Mouse (Mus musculus): Measurements from ENCODE around the gene Gm21731.
A peak's percentile ranks its signal among the peaks of the same experiment; 100 is the strongest.
"Not testable (repeated sequence)": the region's sequence is repeated elsewhere in the genome, so short reads cannot be mapped to it uniquely, and the experiment has no call there.

The Gm21731 gene

DNA sequence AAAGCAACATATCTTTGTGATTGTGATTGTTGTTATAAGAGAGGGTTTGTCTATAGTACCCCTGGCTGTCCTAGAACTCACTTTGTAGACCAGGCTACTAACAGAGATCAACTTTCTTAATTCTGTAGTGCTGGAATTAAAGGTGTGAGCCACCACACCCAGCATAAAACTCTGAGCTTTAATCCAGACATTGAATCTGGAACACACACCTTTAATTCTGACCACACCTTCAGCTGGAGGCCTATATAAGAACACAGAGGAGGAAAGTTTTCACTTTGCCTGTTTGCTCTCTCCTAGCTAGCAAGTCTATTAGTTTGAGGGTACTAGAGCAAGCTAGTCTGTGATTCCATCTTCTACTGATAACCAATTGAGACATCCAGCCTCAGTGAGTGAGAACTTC lies at the start of gene Gm21731:
Gene Gm21731, plus strand, starts transcription at position 301 of the 400 bp plus-strand sequence.
- not testable (repeated sequence) for DNase-seq

- not testable (repeated sequence) for DNase-seq
These were observed 42.6 kb upstream of the Gm21731 start for GRCm38 (mm10) chr13:120196189-120196821.

DNA sequence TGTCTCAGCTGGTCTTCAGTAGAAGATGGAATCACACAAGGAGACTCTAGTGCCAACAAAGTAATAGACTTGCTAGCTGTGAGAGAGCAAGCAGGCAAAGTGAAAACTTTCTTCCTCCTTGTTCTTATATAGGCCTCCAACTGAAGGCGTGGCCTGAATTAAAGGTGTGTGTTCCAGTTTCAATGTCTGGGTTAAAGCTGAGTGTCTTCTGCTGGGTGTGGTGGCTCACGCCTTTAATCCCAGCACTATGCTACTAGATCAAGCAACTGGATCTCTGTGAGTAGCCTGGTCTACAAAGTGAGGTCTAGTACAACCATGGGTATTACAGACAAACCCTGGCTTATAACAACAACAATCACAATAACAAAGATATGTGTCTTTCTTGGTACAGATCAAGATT lies 23.1 kb upstream of the Gm21731 start, which contains the start of gene Gm21762:
Gene Gm21762, minus strand, starts transcription at position 101 of the 400 bp plus-strand sequence.
- not testable (repeated sequence) for DNase-seq

DNA sequence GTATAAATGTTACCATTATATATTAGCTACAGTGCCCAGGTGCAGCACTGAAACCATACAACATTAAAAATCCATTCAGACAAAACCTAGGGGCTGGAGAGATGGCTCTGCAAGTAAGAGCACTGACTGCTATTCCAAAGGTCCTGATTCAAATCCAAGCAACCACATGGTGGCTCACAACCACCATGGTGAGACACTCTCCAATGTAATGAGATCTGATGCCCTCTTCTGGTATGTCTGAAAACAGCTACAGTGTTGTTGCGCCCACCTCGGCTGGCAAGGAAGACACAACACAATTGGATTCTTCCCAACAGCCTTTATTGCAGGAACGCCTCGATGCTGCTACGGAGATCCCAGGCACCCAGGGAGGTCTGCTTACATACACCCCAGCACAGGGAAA lies 18.0 kb upstream of the Gm21731 start:
- DNase-seq = not testable (repeated sequence)

DNA sequence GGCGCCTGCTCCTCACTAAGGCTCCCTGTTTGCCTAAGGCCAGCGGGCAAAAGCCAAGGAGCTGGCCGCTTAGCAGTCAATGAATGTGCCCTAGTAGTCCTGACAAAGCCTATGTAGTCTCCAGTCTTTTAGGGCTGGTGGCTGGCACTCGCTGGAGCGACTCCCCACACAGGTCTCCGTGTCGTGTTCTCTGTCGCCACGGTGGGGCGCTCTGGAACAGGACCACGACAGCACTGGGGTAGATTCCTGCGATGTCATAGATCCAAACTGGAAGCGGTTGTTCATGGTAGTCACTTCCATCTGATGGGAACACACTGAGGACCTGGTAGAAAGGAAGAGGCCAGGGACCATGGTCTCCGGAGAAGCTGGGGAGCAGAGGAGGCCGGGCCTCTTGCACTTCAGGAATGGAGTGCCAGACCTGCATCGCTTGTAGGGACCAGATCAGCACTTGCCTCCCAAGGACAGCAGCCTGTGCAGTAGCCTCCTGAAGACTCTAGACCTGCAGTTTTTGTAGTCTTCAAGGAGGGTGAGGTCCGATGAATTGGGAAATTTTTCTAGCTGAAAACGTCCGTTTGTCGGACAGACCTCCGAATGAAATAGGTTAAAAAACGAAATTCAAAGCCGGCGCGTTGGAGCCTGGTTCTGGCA lies 15.8 kb upstream of the Gm21731 start:
- DNase-seq = not testable (repeated sequence)

DNA sequence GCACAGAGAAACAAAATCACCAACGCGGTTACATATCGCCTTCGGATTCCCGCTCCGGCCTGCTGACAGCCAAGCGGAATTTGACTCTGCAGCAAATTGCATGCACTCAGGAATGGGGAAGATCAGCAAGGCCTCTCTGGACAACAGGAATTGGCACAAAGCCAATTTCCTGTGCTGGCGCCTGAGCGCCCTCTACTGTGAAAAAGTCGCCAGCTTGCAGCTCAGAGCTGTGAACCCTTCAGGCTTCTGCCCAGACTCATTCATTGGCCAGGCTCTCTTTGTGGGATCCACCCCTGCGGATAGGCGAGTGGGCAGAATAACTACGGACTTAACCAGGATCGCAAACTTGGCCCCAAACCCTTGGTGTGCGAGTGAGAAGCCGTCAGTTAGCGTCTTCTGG lies 7.1 kb upstream of the Gm21731 start:
- DNase-seq = not testable (repeated sequence)

DNA sequence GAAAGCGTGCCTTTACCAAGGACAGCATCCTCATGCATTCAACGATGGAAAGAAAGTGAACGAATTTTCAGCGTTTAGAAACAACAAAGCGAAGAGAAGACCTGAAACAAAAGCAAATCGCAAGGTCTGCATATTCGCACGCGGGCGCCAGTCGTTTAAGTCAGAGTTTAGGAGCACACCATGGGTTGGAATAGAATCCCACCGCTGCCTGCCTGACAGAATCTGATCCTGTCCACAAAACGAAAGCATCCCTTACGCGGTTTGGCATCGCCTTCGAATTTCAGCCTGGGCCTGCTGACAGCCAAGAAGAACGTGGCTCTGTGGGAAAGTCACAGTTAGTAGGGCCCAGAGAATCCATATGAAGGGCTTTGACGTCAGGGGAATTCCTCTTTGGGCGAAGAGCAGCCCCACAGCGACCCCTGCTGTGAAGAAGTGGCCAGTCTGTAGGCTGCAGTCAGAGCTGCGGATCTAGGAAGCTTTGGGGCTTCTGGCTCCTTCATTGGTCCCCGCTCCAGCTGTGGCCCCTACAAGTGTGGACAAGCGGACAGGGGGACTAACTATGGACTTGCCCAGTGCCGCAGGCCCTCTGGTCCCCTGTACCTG lies 6.4 kb upstream of the Gm21731 start:
- peak in 1 of 2 experiments; percentile 14 for DNase-seq

DNA sequence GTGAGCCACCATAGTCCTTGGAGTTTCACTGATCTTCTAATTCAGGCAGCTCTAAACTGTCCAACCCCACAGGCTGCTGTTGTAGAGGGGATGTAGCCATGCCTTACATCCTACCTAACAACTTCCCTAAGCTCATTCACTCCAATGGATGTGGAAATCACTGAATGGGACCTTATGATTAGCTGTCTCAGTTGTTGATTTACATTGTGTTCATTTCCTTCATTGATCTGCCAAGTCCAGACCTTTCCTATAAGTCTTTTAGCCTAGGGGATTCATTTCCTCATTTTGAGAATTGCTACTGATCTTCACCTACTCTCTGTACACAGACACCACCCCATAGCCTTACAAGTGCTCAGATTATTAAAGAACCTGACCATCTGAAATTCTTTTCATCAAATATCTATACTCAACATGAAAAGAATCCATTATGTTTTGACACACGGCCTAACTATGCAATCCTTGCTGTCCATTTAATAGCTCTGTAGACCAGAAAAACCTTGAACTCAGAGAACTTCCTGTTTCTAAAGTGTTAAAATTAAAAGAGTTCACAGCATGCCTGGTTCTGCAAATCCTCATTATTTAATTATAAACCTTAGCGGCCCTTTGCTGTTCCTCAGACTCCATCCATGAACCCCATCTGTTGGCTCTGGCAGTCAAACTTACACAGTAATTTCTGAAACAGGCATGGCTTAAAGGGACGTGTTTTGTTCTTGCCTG lies 12.5 kb downstream of the Gm21731 start:
- DNase-seq = not testable (repeated sequence)

- peak in 1 of 2 experiments; percentile 14 for DNase-seq
These were observed 20.1 kb downstream of the Gm21731 start for GRCm38 (mm10) chr13:120258817-120259658.

DNA sequence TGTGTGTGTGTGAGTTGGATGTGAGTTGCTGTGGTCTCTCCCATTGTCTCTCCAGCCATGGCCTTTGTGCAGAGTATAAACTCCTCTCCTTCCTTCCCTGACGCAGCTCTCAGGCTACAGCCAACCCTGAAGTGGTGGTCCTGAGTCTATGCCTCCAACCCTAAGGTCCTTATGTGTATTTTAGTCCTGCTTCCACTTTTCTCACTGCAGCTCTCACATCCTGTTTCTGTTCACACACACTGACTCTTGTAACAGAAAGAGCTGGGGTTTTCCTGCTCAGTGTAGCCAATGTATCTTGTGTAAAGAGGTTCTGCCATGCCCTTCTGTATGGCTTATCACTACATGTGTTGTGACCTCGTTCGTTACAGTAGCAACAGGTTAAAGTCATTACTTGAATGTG lies 20.8 kb downstream of the Gm21731 start:
- DNase-seq = peak in 1 of 2 experiments; percentile 21

DNA sequence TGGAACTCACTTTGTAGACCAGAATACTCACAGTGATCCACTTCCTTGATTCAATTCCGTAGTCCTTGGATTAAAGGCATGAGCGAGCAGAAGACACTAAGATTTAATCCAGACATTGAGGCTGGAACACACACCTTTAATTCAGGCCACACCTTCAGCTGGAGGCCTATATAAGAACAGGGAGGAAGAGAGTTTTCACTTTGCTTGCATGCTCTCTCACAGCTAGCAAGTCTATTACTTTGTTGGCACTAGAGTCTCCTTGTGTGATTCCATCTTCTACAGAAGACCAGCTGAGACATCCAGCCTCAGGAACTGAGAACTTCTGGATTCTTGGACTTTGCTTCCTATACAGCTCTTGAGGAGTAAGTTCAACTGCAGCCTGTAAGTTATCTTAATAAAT lies 24.0 kb downstream of the Gm21731 start, which contains the start of gene AF067061:
Gene AF067061, plus strand, starts transcription at position 245 of the 400 bp plus-strand sequence.
- DNase-seq = not testable (repeated sequence)

- DNase-seq = not testable (repeated sequence)
These were observed 38.9 kb downstream of the Gm21731 start for GRCm38 (mm10) chr13:120277837-120278236.

DNA sequence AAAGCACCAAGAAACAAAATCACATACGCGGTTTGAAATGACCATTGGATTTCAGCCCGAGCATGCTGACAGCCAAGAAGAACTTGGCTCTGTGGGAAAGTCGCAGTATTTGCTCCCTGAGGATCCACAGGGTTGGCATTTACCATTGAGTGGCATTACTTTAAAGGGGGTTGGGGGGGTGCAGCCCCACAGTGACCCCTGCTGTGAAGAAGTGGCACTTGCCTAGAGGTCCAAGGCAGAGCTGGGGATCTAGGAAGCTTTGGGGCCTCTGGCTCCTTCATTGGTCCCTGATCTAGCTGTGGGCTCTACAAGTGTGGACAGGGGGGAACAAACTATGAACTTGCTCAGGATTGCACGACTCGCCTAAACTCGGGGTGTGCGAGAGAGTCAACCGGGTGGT lies 39.9 kb downstream of the Gm21731 start:
- no peak for DNase-seq

Data from spleen, adult 18-20 months (tissue).